Mouse (Mus musculus): ENCODE data around the gene Tmem138. TPM values are rescaled to one million over a fixed set of nuclear protein-coding genes. Genes with fewer than 3 reads are reported as not detected.

Tmem138 gene
- polyA plus RNA-seq, 1 experiment from 2014 or later, result 38.2 TPM

DNA sequence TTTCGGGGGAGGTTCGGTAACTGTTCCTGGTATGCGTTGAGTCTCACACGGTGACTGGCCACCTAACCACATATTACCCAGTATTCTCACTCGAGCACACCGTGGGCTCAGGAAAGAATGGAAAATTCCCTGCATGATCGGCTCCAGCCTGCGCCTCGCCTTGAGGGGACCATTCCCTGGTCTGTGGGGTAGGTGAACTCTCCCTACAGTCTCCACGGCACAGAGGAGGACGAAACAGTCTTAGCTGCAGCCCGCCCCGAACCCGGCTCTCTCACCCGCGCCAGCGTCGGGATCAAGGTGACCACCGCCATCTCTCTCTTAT lies 52.4 kb downstream of the Tmem138 start:
- peak overlapping the region; percentile 98 for H3K27ac ChIP-seq (replicated peaks)
- peaks cover 10% of the 10 kb centered on the region; the same call in 1 of the 2 replicates for H3K36me3 ChIP-seq
- WGBS, result under 1% methylated on average over 19 of the region's 19 CpGs
- peak overlapping the region; percentile 75 for H3K4me2 ChIP-seq
- H3K9me3 ChIP-seq, result no peaks in the 10 kb centered on the region
- H3K27me3 ChIP-seq, result no peaks in the 10 kb centered on the region
- H3K4me1 ChIP-seq (replicated peaks), result peaks cover 38% of the 10 kb centered on the region
- peak overlapping the region; percentile 99 for H3K9ac ChIP-seq
- ATAC-seq (ENCODE audit: low read depth), result peak; percentile 82; the same call in 1 of the 2 replicates
- H3K4me3 ChIP-seq, result peak overlapping the region; percentile 98

DNA sequence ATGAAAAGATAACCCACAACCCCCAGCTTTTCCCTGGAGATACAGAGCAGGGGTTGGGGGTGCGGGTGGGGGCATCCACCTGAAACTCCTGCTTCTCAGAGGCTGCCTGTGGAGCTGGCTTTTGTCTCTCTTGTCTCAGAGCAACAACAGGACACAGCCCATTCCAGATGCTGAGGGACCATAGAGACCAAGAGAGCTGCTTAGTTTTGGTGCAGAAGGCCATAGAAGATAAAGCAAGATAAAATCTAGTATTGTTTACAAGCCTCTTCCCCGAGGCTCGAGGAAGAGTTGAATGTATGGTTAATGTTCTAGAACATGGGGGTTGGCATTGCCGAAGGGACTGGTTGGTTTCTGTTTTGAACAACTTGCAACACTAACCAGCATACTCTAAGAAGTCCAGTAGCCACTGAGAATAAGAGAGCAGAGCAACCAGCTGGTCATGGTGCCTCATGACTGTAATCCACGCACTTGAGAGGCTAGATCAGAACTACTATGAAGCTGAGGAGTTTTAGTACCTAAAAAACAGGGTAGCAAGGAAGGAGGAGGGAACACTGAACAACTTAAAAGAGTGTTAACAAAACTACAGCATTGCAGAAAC lies 53.6 kb downstream of the Tmem138 start:
- no peak overlapping the region for H3K27ac ChIP-seq (replicated peaks)
- H3K36me3 ChIP-seq, result peaks cover 10% of the 10 kb centered on the region; the same call in 1 of the 2 replicates
- peaks cover 38% of the 10 kb centered on the region for H3K4me1 ChIP-seq (replicated peaks)
- H3K4me3 ChIP-seq, result peak overlapping the region; percentile 98; the same call in 1 of the 2 replicates
- H3K27me3 ChIP-seq, result no peaks in the 10 kb centered on the region
- no peaks in the 10 kb centered on the region for H3K9me3 ChIP-seq
- H3K9ac ChIP-seq, result peak overlapping the region; percentile 17; the same call in 1 of the 2 replicates
- WGBS, result 83% methylated on average over 5 of the region's 5 CpGs
- H3K4me2 ChIP-seq, result peak overlapping the region; percentile 75
- ATAC-seq (ENCODE audit: low read depth), result no peak

DNA sequence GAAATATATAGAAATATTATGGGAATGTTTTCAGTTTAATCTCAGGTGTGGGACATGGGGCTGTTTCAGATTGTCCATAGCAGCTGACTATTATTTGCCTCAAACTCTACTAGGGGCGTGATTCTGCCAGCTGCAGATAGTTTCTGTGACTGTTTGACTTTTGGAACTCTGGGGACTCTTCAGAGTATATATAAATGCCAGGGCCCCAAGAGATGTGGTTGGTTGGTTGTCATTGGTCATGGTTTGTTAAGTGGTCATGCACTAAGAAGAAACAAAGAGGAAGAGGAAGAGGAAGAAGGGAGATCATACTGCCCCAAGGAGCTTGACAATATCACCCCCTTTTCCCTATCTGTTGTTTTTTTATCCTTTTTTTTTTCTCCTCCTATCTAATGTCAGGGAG lies 55.2 kb downstream of the Tmem138 start:
- Histone ChIP-seq H3K27me3 (no peaks in the 10 kb centered on the region), H3K4me2 (no peak overlapping the region), H3K36me3 (peaks cover 5% of the 10 kb centered on the region), H3K4me1 (replicated peaks) (peaks cover 25% of the 10 kb centered on the region), H3K9me3 (no peaks in the 10 kb centered on the region), H3K9ac (no peak overlapping the region), H3K27ac (replicated peaks) (no peak overlapping the region), H3K4me3 (no peak overlapping the region)
- 82% methylated on average over 1 of the region's 1 CpGs for WGBS
- ATAC-seq (ENCODE audit: low read depth), result no peak

Other genes starting within 250 kb of the Tmem138 start
- 9.6 and 10.7 TPM in 2 replicates for gene Syt7, start 188.3 kb downstream of the Tmem138 start, polyA plus RNA-seq (2015; fragmentation: Nextera tagmentation; extraction: Ambion mirVana)
- 0.55 and 0.67 TPM in 2 replicates for gene Lrrc10b, start 119.9 kb downstream of the Tmem138 start, polyA plus RNA-seq (2015; fragmentation: Nextera tagmentation; extraction: Ambion mirVana)
- 0.18 and 0.22 TPM in 2 replicates for gene Ppp1r32, start 94.4 kb downstream of the Tmem138 start, polyA plus RNA-seq (2015; fragmentation: Nextera tagmentation; extraction: Ambion mirVana)
- 47.3 and 60.1 TPM in 2 replicates for gene Cpsf7, start 52.1 kb downstream of the Tmem138 start, polyA plus RNA-seq (2015; fragmentation: Nextera tagmentation; extraction: Ambion mirVana)
- 72.1 and 77.0 TPM in 2 replicates for gene Sdhaf2, start 51.2 kb downstream of the Tmem138 start, polyA plus RNA-seq (2015; fragmentation: Nextera tagmentation; extraction: Ambion mirVana)
- 51.0 and 51.6 TPM in 2 replicates for gene Tmem216, start 21.1 kb downstream of the Tmem138 start, polyA plus RNA-seq (2015; fragmentation: Nextera tagmentation; extraction: Ambion mirVana)
- 17.7 and 18.0 TPM in 2 replicates for gene Cyb561a3, start 190 bp downstream of the Tmem138 start, polyA plus RNA-seq (2015; fragmentation: Nextera tagmentation; extraction: Ambion mirVana)
- 245 and 271 TPM in 2 replicates for gene Ddb1, start 28.0 kb upstream of the Tmem138 start, polyA plus RNA-seq (2015; fragmentation: Nextera tagmentation; extraction: Ambion mirVana)
- 24.8 and 25.7 TPM in 2 replicates for gene Tkfc, start 28.3 kb upstream of the Tmem138 start, polyA plus RNA-seq (2015; fragmentation: Nextera tagmentation; extraction: Ambion mirVana)
- gene Vwce, start 56.9 kb upstream of the Tmem138 start, polyA plus RNA-seq (2015; fragmentation: Nextera tagmentation; extraction: Ambion mirVana), result 0.22 and 0.74 TPM in 2 replicates
- gene Pga5, start 100.7 kb upstream of the Tmem138 start, polyA plus RNA-seq (2015; fragmentation: Nextera tagmentation; extraction: Ambion mirVana), result not detected in 2 replicates
- gene Vps37c, start 111.4 kb upstream of the Tmem138 start, polyA plus RNA-seq (2015; fragmentation: Nextera tagmentation; extraction: Ambion mirVana), result 34.2 and 37.6 TPM in 2 replicates
- gene Cd5, start 161.6 kb upstream of the Tmem138 start, polyA plus RNA-seq (2015; fragmentation: Nextera tagmentation; extraction: Ambion mirVana), result 0.54 and 0.58 TPM in 2 replicates